Mouse (Mus musculus) NIH3T3 (cell line): ENCODE data around the gene Zmym6.
A peak's percentile ranks its signal among the peaks of the same experiment; 100 is the strongest.
"Not testable (repeated sequence)": the region's sequence is repeated elsewhere in the genome, so short reads cannot be mapped to it uniquely, and the experiment has no call there.

Experiments
- DNase-seq: peaks from one replicate; pipeline ENCODE4 v3.0.0-alpha.2; 2012; ENCODE audit warnings: low read depth

Zmym6 gene

GRCm38 (mm10) chr4:127076875-127077548 is at the start of gene Zmym6:
Gene Zmym6 (plus strand): TSS chr4:127077383.
- DNase-seq: peak; percentile 99

- DNase-seq: no peak
Measured at GRCm38 (mm10) chr4:127037158-127037557, 40.0 kb upstream of the Zmym6 start.

- DNase-seq: peak; percentile 39
Measured at GRCm38 (mm10) chr4:127037908-127038827, 39.0 kb upstream of the Zmym6 start.

GRCm38 (mm10) chr4:127038828-127039349 is 38.3 kb upstream of the Zmym6 start:
- no peak for DNase-seq

- DNase-seq: no peak
Measured at GRCm38 (mm10) chr4:127039871-127040483, 37.2 kb upstream of the Zmym6 start.

GRCm38 (mm10) chr4:127043540-127043939 is 33.6 kb upstream of the Zmym6 start:
- DNase-seq: no peak

- DNase-seq: no peak
Measured at GRCm38 (mm10) chr4:127051121-127051520, 26.1 kb upstream of the Zmym6 start.

- DNase-seq: no peak
Measured at GRCm38 (mm10) chr4:127053071-127053470, 24.1 kb upstream of the Zmym6 start.

GRCm38 (mm10) chr4:127054522-127055198 is 22.5 kb upstream of the Zmym6 start:
- DNase-seq: no peak

GRCm38 (mm10) chr4:127060585-127061290 is 16.4 kb upstream of the Zmym6 start, which contains the start of gene Zmym1:
Gene Zmym1 (minus strand): TSS chr4:127061152.
- DNase-seq: peak; percentile 95

- DNase-seq: no peak
Measured at GRCm38 (mm10) chr4:127064051-127064450, 13.1 kb upstream of the Zmym6 start.

- DNase-seq: no peak
Measured at GRCm38 (mm10) chr4:127074915-127075314, 2.3 kb upstream of the Zmym6 start.

- no peak for DNase-seq
Measured at GRCm38 (mm10) chr4:127080806-127081205, 3.6 kb downstream of the Zmym6 start.

- no peak for DNase-seq
Measured at GRCm38 (mm10) chr4:127083131-127083530, 5.9 kb downstream of the Zmym6 start.

GRCm38 (mm10) chr4:127085761-127086160 is 8.6 kb downstream of the Zmym6 start:
- no peak for DNase-seq

GRCm38 (mm10) chr4:127091188-127091587 is 14.0 kb downstream of the Zmym6 start:
- no peak for DNase-seq

- DNase-seq: no peak
Measured at GRCm38 (mm10) chr4:127095090-127095489, 17.9 kb downstream of the Zmym6 start.

GRCm38 (mm10) chr4:127099552-127099951 is 22.4 kb downstream of the Zmym6 start:
- not testable (repeated sequence) for DNase-seq

- DNase-seq: no peak
Measured at GRCm38 (mm10) chr4:127107566-127107965, 30.4 kb downstream of the Zmym6 start.

GRCm38 (mm10) chr4:127110570-127110969 is 33.4 kb downstream of the Zmym6 start:
- no peak for DNase-seq

- no peak for DNase-seq
Measured at GRCm38 (mm10) chr4:127123391-127123790, 46.2 kb downstream of the Zmym6 start, which contains the start of gene Tmem35b. Gene Tmem35b (plus strand): TSS chr4:127123691.
